Mouse (Mus musculus): ENCODE data around the gene Sgsm1.

GRCm38 (mm10) chr5:113357656-113358055 lies 47.1 kb upstream of the Sgsm1 start:
- no peak for TF ChIP-seq GATA1 (IDR thresholded peaks at IDR 0.05; ENCODE audit: borderline replicate concordance, low read length)
- TF ChIP-seq CTCF (IDR thresholded peaks at IDR 0.05; ENCODE audit: low read depth, low read length), result no peak
- TF ChIP-seq TAL1 (conservative IDR thresholded peaks at IDR 0.05; ENCODE audit: low read depth, low read length), result no peak
- TF ChIP-seq GATA2 (IDR thresholded peaks at IDR 0.05; ENCODE audit: borderline replicate concordance, low read depth, low read length), result no peak
- no peak for TF ChIP-seq POLR2AphosphoS5 (IDR thresholded peaks at IDR 0.05; ENCODE audit: insufficient replicate concordance, low read depth, low read length)

Data from G1E (cell line).